ENCODE assay signal across 8 mouse cellular contexts in genomic region chr5:66996886-66997599, GRCm38 (mm10).
DNase-seq lines count a peak whose midpoint lies in the region; ATAC-seq and TF ChIP-seq lines count a peak whose summit lies in the region.
"Had no signal": no experiment of that assay in that cellular context is flagged by ENCODE, and none has a peak within 500 bp of the region (broad histone marks: within the 10 kb centered on the region; RNA-seq: fewer than 3 reads in every experiment).

No protein-coding gene starts in this region.

- peak; percentile 49; the same call in 1 of the 2 replicates for TF ChIP-seq CTCF in small intestine, adult 2 months (IDR thresholded peaks at IDR 0.05; ENCODE audit: extremely low read depth, insufficient read length, insufficient replicate concordance, low read depth, low read length)

- H3K9ac ChIP-seq in intestine, embryonic 16.5 days (ENCODE audit: low read depth, low read length) = peak overlapping the region; percentile 51; the same call in 1 of the 2 replicates

- intact Hi-C loops in gastrocnemius, postnatal 14 days (cut with DNase I; ENCODE audit: low total_unique reads) = loop anchor here (5.0 kb wide), 1 partner anchor 300 kb away; no protein-coding TSS in a partner anchor
- intact Hi-C loops in left cerebral cortex, postnatal 14 days (cut with DNase I) = loop anchor here (5.0 kb wide), 1 partner anchor 285 kb away; no protein-coding TSS in a partner anchor

- peak; percentile 86 for DNase-seq in adrenal gland, postnatal 25 days
- peak; percentile 92 for DNase-seq in embryo, embryonic 10 days (ENCODE audit: low spot score)
- peak; percentile 86 for DNase-seq in gastrocnemius, postnatal 14 days
- peak; percentile 89 for DNase-seq in left cerebral cortex, postnatal 14 days (ENCODE audit: low spot score in 2 of 2)
- peak; percentile 93 for DNase-seq in midbrain, embryonic 10.5 days (ENCODE audit: low spot score)

- H3K27ac ChIP-seq in intestine, embryonic 16.5 days (ENCODE audit: low read length) = no peak overlapping the region
- peak overlapping the region; percentile 83 for H3K27ac ChIP-seq in midbrain, embryonic 10.5 days (replicated peaks)
- H3K27ac ChIP-seq in small intestine, adult 2 months (ENCODE audit: insufficient read depth, low read depth, low read length) = no peak overlapping the region
- H3K27ac ChIP-seq: macrophage had no signal

- H3K9me3 ChIP-seq in intestine, embryonic 16.5 days (ENCODE audit: control insufficient read depth, low read length) = no peaks in the 10 kb centered on the region
- H3K9me3 ChIP-seq in midbrain, embryonic 10.5 days (replicated peaks) = no peaks in the 10 kb centered on the region

- H3K4me1 ChIP-seq in intestine, embryonic 16.5 days (ENCODE audit: control insufficient read depth, insufficient read depth, low read length) = 0 out of 2 replicates have a peak, but pooled peaks cover 2% of the 10 kb centered on the region
- peaks cover 30% of the 10 kb centered on the region for H3K4me1 ChIP-seq in midbrain, embryonic 10.5 days
- H3K4me1 ChIP-seq in small intestine, adult 2 months (ENCODE audit: control insufficient read depth, insufficient read depth, insufficient read length, low read length) = no peaks in the 10 kb centered on the region

- WGBS in intestine, embryonic 16.5 days = 4% methylated on average over 33 of the region's 33 CpGs
- WGBS in midbrain, embryonic 10.5 days = 1% methylated on average over 33 of the region's 33 CpGs
- WGBS in small intestine, adult 2 months = 11% methylated on average over 33 of the region's 33 CpGs

- peak; percentile 74 for ATAC-seq in intestine, embryonic 16.5 days

- H3K36me3 ChIP-seq in intestine, embryonic 16.5 days (ENCODE audit: control insufficient read depth, insufficient read depth, low read length) = no peaks in the 10 kb centered on the region
- H3K36me3 ChIP-seq in midbrain, embryonic 10.5 days = peaks cover 8% of the 10 kb centered on the region
- H3K36me3 ChIP-seq in small intestine, adult 2 months (ENCODE audit: control insufficient read depth, insufficient read depth, low read length) = no peaks in the 10 kb centered on the region

- peak overlapping the region; percentile 78 for H3K4me2 ChIP-seq in intestine, embryonic 16.5 days (ENCODE audit: low read depth, low read length)

- no peaks in the 10 kb centered on the region for H3K27me3 ChIP-seq in intestine, embryonic 16.5 days (replicated peaks; ENCODE audit: control insufficient read depth, insufficient read depth, low read length)
- peaks cover 25% of the 10 kb centered on the region for H3K27me3 ChIP-seq in midbrain, embryonic 10.5 days (ENCODE audit: low read depth, poor library complexity, severe bottlenecking)
- H3K27me3 ChIP-seq in small intestine, adult 2 months (ENCODE audit: control insufficient read depth, insufficient read depth, low read length) = 0 out of 2 replicates have a peak, but pooled peaks cover 11% of the 10 kb centered on the region

- TF ChIP-seq POLR2A in small intestine, adult 2 months (IDR thresholded peaks at IDR 0.05; ENCODE audit: low read depth, low read length) = no peak

- H3K4me3 ChIP-seq in intestine, embryonic 16.5 days (ENCODE audit: low read length) = peak overlapping the region; percentile 41
- H3K4me3 ChIP-seq in midbrain, embryonic 10.5 days = peak overlapping the region; percentile 55
- no peak overlapping the region for H3K4me3 ChIP-seq in small intestine, adult 2 months (ENCODE audit: low read depth, low read length)
